Mouse (Mus musculus): ENCODE measurements at regions not wholly inside any gene's neighbourhood (a gene's known extent, or its start where the extent isn't known, plus 50 kb on each side); places are given as distances from the start of the nearest gene placed in this dataset.
A peak's percentile ranks its signal among the peaks of the same experiment; 100 is the strongest.

GRCm38 (mm10) chr9:61267541-61267940 lies 104.6 kb upstream of the Tle3 start:
- ATAC-seq (ENCODE audit: extremely low read depth, insufficient number of reproducible peaks, low FRiP score, poor library complexity, severe bottlenecking), result no peak

- no peak for ATAC-seq (ENCODE audit: extremely low read depth, insufficient number of reproducible peaks, low FRiP score, poor library complexity, severe bottlenecking)
Observed at GRCm38 (mm10) chr9:61268162-61268561, 104.0 kb upstream of the Tle3 start.

DNA sequence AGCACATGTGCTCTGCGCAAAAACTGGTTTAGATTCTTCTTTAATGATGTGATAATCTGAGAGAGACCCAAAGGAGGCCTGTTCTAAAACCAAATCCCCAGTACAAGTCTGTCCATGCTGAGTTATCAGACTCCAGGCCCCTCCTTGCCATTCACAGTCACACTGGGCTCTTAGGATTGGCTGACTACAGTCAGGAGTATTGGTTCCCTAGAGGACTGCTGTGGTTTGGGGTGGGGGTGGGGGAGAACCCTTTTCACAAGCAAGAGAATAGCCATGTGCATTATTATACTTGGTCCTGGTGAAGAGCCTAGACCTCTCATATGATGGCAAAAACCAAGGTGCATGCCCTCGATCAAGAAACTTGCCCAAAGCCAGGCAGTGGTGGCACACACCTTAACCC lies 103.5 kb upstream of the Tle3 start:
- ATAC-seq (ENCODE audit: extremely low read depth, insufficient number of reproducible peaks, low FRiP score, poor library complexity, severe bottlenecking), result no peak

GRCm38 (mm10) chr9:61269151-61269870 lies 102.9 kb upstream of the Tle3 start:
- no peak for ATAC-seq (ENCODE audit: extremely low read depth, insufficient number of reproducible peaks, low FRiP score, poor library complexity, severe bottlenecking)

GRCm38 (mm10) chr9:61271243-61271642 lies 100.9 kb upstream of the Tle3 start:
- no peak for ATAC-seq (ENCODE audit: extremely low read depth, insufficient number of reproducible peaks, low FRiP score, poor library complexity, severe bottlenecking)

DNA sequence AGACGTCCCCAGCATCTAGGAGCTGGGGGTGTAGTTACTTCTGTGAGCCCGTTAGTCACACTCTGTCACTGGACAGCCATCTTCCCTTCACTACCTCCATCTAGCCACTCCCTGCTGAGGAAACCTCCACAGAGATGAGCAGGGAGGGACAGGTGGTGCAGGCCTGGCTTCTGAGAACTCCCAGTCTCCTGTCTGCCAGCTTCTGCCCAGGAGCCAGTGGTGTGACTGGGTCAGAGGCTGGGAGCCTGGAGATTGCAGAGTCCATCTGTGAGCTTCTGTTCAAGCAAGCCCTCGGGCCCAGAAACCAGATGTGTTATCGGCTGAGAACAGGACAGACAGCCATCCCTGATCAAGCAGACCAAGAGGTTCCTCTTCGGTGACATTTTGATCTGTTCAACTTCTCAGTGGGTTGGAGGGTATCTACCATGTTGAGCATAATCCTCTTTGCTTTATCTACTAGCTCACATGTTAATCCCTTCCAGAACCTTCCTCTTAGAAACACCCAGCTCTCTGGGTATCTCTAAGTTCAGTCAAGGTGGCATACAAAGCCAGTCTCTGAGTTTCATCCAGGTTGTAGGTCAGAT lies 100.3 kb upstream of the Tle3 start:
- no peak for ATAC-seq (ENCODE audit: extremely low read depth, insufficient number of reproducible peaks, low FRiP score, poor library complexity, severe bottlenecking)

GRCm38 (mm10) chr9:61274020-61274419 lies 98.1 kb upstream of the Tle3 start:
- ATAC-seq (ENCODE audit: extremely low read depth, insufficient number of reproducible peaks, low FRiP score, poor library complexity, severe bottlenecking), result no peak

- peak; percentile 88 for ATAC-seq (ENCODE audit: extremely low read depth, insufficient number of reproducible peaks, low FRiP score, poor library complexity, severe bottlenecking)
Observed at GRCm38 (mm10) chr9:61277369-61278215, 94.6 kb upstream of the Tle3 start.

DNA sequence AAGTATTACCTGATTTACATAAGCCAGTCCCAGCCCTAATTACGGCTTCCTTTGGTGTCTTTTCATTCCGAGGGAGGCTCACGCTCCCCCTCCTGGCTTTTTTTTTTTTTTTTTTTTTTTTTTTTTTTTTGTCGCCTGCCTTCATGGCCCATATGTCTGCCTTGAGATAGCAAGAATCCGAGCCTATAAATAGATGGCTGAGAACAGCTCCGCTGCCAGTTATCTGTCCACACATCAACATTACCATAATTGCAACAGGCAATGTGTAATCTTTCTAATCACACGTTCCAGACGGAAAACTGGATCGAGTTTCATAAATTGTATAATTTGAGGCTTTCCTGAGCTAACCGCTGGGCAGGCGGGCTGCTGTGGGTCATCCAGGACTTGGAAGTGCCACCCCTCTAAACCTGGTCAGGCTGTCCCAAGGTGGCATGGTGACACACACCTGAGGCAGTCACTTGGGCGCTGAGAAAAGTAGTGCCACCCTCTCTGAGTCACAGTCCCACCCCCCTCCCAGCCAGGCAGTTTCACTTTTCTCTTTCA lies 93.9 kb upstream of the Tle3 start:
- no peak for ATAC-seq (ENCODE audit: extremely low read depth, insufficient number of reproducible peaks, low FRiP score, poor library complexity, severe bottlenecking)

DNA sequence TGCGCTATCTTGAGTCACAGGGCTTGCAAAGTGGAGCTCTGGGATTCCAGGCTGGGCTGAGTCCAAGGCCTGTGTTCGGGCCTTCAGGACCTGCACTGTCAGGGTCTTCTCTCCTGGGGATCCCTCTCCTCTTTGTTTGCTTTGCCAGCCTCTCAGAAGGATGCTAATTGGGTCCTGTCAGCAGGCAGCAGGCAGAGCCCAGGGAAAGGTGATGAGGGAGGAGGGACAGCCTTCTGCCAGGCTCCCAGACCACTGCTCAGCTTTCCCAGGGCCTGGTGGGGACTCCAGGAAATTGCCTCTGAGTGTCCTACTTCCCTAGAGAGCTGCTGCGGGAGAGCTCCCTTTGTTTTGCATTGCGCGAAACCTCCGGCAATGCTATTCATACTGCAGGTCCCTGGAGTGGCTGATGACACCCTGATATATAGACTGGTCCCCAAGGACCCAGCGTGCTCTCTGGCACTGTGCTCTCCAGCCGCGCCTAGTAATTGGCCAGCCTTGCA lies 93.1 kb upstream of the Tle3 start:
- ATAC-seq (ENCODE audit: extremely low read depth, insufficient number of reproducible peaks, low FRiP score, poor library complexity, severe bottlenecking), result no peak

- ATAC-seq (ENCODE audit: extremely low read depth, insufficient number of reproducible peaks, low FRiP score, poor library complexity, severe bottlenecking), result no peak
Observed at GRCm38 (mm10) chr9:61280856-61281582, 91.1 kb upstream of the Tle3 start.

- ATAC-seq (ENCODE audit: extremely low read depth, insufficient number of reproducible peaks, low FRiP score, poor library complexity, severe bottlenecking), result no peak
Observed at GRCm38 (mm10) chr9:61283311-61283710, 88.9 kb upstream of the Tle3 start.

DNA sequence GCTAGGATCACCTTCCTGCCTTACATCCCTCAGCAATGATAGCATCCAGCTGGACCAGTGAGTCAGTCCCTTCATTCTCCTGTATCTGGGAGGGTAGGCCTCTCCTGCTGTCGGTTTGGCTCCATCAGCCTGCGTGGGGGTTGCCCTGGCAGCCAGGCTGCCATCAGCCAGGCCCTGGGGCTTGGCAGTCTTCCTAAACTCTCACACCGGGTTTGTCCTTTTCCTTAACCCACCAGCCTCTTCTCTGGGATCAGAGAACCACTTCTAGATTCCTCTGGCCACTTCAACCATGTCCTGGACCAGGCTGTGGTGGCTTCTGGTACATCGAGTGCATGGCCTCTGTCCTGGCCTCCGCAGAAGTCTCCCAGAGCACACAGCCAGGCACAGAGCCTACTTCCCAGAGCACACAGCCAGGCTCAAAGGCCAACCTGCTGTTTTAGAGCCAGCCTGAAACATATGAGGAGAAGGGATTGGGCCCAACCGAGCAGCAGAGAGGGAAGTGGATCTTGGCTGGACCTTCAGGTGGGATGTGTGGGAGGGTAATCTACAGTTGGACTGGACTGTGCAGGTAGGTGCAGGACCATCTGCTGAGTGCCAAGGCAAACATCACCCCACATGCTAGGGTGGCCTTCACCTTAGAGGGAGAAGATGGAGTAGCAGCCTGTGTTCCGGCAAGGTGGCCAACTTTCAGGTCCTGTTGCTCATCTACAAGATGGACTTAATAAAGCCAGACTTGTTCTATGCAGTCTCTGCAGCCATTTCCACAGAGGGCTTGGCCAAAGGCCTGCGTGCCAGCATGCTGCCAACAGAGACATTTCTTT lies 87.8 kb upstream of the Tle3 start:
- ATAC-seq (ENCODE audit: extremely low read depth, insufficient number of reproducible peaks, low FRiP score, poor library complexity, severe bottlenecking), result no peak

- ATAC-seq (ENCODE audit: extremely low read depth, insufficient number of reproducible peaks, low FRiP score, poor library complexity, severe bottlenecking), result no peak
Observed at GRCm38 (mm10) chr9:61286561-61286960, 85.6 kb upstream of the Tle3 start.

GRCm38 (mm10) chr9:61289117-61289516 lies 83.0 kb upstream of the Tle3 start:
- no peak for ATAC-seq (ENCODE audit: extremely low read depth, insufficient number of reproducible peaks, low FRiP score, poor library complexity, severe bottlenecking)

GRCm38 (mm10) chr9:61289713-61290112 lies 82.5 kb upstream of the Tle3 start:
- ATAC-seq (ENCODE audit: extremely low read depth, insufficient number of reproducible peaks, low FRiP score, poor library complexity, severe bottlenecking), result no peak

GRCm38 (mm10) chr9:61291646-61292045 lies 80.5 kb upstream of the Tle3 start:
- ATAC-seq (ENCODE audit: extremely low read depth, insufficient number of reproducible peaks, low FRiP score, poor library complexity, severe bottlenecking), result no peak

- no peak for ATAC-seq (ENCODE audit: extremely low read depth, insufficient number of reproducible peaks, low FRiP score, poor library complexity, severe bottlenecking)
Observed at GRCm38 (mm10) chr9:61292501-61292900, 79.7 kb upstream of the Tle3 start.
